Mouse (Mus musculus) erythroid progenitor cell, adult 5-6 weeks (primary cell): ENCODE results near the gene Ccl27a. TPM values are rescaled to one million over a fixed set of nuclear protein-coding genes. Genes with fewer than 3 reads are reported as not detected.

Experiments used
- ATAC-seq: replicated peaks from 2 replicates; pipeline ENCODE4 v1.8.0; 2016; ENCODE audit warnings: moderate number of reproducible peaks, mild to moderate bottlenecking, moderate TSS enrichment, inconsistent platforms; ENCODE audit not compliant: poor library complexity, low FRiP score, severe bottlenecking
- total RNA-seq, 2 experiments: library from RNA; stranded (forward) in 1 of 2; stranded (reverse) in 1 of 2; fragments of 150-400 nt in 1 of 2; fragments of 186-747, 209-891 nt in 1 of 2; gene quantifications; 2 replicates each; pipeline versions ENCODE4 v1.2.3 to v1.2.4; 2015 to 2017; ENCODE audit warnings: low replicate concordance in 2 of 2

Ccl27a gene
- total RNA-seq, 2 experiments from 2014 or later = not detected

DNA sequence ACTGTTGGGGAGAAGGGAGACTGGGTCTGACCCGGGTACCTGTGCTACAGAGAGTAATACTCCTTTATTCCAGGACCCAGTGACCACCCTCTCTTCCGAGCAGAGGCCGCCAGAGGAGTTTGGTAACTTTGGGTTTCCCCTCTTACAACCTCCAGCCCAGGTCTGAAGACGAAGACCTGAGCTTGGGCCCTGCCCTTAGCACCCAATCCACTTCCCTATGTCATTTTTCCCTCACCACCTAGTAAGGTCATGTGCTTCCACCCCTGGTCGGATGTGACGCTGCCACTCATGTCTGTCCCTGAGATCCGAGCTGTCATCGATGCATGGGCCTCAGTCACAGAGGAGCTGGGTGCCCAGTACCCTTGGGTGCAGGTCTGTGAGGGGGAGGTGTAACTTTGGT, 17.6 kb downstream of the Ccl27a start:
- no peak for ATAC-seq

DNA sequence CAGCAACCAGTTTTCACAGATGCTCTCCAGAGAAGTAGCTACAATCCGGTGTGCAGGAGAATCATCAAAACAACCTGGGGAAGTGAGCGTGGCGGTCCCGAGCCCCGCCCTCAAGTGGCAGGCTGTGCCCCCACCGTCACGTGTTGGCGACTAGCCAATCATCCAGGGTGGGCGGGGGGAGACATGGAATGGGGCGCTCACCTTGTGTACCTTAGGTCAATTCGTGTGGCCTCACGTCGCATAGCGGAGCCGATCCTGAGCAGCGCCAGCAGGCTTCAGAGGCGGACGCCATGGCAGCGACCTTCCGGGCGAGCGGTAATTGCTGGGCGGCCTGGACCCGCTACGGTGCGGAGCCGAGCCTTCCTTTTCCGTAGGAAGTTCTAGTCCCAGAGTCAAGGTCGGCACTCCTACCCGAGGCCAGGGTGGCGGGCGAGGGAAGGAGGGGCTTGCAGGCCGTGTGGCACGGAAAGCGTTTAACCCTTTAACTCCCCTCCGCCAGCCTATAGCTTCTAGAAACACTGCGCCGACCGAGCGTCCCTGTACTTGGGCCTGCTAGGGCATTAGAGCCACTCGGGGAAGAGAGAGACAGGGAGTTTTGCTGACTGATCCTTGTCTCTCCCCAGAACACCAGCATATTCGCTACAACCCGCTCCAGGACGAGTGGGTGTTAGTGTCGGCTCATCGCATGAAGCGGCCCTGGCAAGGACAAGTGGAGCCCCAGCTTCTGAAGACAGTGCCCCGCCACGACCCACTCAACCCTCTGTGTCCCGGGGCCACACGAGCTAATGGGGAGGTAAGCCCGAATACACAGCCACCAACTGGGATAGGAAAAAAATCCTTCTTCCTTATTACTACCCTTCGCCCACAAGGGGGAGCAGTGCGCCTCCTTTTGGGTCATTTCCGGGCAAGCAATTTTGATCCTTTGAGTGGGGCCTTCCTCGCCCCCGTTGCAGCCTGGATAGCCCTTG, 18.4 kb downstream of the Ccl27a start, which contains the start of gene Sigmar1:
TSS of gene Sigmar1 (minus strand) at position 820 of the 968 bp plus-strand sequence.
- peak; percentile 69 for ATAC-seq

DNA sequence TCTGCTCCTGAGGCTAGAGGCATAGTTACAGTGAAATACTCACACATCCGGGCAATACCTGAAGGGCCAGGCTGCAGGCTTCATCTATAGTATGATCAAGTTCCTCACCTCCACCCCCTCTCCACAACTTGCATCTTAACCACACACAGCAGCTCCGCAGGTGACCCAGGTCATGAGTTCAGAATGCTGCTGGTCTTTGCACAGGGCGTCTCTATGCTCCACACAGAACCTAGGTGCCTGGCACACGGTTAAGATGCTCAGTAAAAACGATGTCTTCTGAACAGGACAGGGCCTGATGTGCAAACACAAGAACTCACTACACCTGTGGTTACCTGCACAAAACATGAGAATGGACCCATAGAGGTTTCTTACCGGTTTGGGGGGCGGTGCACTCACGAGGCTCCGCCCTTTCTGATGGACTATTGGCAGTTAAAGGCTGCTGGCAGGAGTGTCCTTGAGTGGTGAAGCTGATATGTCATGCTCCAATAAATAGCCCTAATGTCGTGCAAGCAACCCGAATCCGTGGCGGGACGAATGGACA, 19.2 kb downstream of the Ccl27a start, which contains the start of gene Galt:
TSS of gene Galt (plus strand) at position 432 of the 541 bp plus-strand sequence.
- peak; percentile 74 for ATAC-seq

DNA sequence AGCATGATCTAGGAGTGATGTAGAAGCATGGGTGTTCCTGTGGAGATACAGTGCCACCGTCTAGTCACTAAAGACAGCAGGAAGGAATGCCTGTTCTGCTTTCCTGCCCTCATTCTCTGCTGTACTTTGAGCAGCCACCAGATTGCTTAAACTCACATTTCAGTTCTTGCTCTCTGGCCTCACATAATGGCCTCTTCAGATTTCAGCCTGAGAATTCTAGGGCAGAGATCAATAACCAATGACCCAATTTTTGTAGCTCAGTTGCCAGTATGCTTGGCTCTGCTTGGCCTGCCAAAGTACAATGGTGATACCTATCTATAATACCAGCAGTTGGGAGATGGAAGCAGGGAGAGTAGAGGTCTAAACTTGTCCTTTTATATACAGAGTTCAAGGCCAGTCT, 29.0 kb downstream of the Ccl27a start:
- ATAC-seq = no peak

DNA sequence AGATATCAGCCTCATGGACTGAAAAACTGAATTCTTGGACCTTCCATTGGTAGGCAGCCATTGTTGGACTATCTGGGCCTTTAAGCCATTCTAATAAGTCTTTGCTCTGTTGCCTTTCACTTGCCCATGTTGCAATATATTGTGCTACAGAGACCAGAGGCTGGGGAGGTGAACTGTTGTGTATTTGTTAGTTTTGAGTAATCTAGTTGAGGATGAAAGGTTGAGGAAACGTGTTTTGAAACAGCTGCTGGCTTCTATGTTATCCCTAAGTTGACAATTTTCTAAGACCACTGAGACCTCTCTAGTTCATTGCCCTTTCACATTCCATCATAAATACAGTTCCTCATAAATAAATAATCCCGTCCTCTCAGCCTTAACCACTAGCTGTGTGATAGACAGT, 29.9 kb downstream of the Ccl27a start:
- no peak for ATAC-seq

DNA sequence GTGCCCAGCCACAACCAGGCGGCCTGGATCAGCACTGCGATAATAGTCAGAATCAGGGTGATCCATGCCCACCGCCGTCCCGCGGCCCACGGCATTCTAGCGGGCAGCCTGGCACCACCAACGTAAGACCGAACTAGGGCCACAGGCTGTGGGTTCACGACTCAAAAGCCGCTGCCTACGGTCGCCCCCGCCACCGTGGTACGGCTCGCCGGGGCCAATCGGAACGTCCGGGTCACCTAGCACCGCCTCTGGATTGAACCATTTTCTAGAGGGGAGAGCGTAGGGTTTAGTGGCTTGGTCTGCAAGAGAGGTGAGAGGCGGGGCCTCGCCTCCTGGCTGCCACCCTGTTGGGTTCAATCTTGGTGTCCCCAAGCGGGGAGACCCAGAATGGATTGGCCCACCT, 32.9 kb downstream of the Ccl27a start:
- peak; percentile 93 for ATAC-seq

DNA sequence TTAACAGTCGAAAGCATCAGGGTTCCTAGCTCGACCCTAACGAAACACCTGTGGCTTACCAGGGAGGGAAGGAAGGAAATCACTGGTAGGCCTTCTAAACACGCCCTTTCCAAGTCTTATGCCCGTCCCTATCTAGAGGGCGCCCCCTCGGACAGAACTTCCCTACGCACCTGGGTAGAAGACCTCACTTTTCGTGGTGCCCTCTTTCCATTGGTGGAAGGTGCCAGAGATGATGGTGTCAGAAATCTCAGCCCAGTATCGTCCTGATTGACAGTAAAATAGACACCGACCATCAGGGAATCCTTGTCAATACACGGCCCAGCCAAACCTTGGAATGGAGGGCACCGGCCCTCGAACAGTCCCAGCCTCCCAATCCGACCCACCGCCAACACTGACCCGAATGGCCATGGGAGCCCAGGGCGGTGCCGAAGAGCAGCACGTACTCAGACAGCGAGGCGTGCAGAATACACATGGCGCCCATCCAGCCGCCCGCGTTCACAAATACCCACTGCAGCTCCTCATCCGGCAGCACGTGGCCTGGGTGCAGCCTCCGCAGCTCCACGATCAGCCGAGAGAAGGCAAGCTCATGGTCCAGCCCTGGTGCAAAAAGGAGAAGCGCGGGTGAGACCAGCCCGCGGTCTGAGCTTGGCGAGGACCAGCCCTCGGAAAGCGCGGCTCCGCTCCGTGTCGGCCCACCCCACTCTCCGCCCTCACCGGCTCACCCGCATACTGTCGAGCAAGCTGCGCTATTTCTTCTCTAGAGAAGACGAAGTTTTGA, 33.5 kb downstream of the Ccl27a start:
- ATAC-seq = peak; percentile 72

DNA sequence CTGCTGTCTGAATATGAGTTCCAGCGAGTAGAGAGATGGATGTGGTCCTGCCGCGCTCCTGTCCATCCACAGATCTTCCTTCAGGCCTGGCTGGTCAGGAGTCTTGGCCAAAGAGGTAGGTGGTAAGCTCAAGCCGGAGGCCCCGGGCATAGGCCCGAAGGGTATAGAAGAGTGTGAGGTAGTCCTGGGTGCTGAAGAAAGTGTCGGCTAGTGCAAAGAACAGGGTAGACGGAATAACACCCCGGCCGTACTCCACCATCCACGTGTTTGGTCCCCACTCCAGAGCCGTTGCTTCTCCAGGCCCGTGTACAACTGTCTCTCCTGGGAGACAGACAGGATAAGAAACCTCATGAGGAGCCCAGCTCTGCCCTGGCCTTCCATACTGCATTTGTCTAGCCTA, 34.8 kb downstream of the Ccl27a start:
- no peak for ATAC-seq

DNA sequence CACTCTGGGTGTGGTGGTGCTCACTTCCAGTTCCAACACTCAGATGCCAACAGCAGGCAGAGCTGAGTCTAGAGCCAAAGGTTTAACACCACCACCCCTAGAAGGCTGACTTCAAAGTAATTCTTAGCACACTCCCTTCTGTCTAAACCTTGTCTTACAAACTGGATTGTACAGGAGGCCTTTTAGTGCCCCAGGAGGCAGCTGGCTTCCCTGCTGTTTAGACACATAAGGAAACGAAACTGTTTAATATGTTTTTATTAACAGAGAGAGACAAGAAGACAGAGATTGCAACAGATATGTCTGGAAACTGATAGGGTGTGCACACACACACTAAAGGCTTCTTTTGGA, 35.8 kb downstream of the Ccl27a start:
- ATAC-seq = no peak

DNA sequence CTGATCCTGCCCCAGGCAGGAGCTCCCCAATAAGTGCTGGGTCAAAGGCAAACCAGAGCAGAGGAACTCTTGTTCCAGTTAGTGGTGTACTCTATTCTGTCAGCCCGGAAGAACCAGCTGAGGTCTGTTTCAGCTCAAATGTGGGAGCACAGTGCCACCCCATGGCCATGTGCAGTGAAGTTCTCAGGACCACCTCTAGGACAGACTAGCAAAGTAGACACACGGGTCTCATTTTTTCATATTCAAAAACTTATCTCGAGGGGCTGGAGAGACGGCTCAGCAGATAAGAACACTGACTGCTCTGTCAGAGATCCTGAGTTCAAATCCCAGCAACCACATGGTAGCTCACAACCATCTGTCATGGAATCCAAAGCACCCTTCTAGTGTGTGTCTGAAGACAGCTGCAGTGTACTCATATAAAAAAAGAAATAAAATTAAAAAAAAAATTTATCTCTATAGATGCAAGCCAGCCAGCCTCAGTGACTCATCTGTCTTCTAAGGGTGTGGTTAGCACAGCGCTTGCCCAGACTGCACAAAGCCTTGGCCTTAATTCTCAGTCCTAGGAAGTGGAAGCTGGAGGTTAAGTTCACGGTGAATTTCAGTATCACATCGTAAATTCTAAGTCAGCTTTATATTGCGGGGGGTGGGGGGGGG, 36.3 kb downstream of the Ccl27a start:
- ATAC-seq = no peak

DNA sequence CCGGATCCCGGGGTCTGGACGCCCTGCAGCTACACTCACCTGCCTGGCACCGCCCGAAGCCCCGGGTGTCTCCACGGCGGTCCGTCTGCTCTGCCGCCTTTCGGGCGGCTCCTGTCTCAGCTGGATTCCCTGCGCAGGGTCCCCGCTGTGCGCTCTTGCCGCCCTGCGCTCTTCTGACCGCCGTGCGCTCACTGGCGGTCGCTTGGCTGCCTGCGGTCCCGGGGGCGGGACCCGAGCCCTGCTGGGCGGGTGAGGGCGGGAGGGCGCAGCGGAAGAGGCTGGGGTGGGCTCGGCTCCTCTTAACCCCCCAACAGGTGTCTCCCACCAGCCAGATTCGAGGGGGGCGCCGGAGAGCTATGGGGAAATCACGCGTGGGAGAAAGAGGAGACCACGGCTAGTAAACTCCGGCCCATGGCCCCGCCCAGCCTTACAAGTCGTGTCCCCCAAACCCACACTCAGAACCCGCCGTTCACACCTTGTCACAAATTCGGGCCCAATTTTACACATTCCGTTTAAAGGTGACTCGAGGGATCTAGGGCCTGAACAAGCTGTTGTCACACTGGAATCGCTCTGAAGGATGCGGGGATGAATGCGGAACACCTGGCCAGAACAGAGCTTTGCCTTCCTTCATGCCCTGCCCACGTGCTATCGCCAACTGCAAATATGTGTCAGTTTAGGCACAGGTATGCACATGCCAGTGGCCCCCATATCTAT, 42.8 kb downstream of the Ccl27a start, which contains the start of gene Arid3c:
TSS of gene Arid3c (minus strand) at position 91 of the 714 bp plus-strand sequence.
- ATAC-seq = no peak

DNA sequence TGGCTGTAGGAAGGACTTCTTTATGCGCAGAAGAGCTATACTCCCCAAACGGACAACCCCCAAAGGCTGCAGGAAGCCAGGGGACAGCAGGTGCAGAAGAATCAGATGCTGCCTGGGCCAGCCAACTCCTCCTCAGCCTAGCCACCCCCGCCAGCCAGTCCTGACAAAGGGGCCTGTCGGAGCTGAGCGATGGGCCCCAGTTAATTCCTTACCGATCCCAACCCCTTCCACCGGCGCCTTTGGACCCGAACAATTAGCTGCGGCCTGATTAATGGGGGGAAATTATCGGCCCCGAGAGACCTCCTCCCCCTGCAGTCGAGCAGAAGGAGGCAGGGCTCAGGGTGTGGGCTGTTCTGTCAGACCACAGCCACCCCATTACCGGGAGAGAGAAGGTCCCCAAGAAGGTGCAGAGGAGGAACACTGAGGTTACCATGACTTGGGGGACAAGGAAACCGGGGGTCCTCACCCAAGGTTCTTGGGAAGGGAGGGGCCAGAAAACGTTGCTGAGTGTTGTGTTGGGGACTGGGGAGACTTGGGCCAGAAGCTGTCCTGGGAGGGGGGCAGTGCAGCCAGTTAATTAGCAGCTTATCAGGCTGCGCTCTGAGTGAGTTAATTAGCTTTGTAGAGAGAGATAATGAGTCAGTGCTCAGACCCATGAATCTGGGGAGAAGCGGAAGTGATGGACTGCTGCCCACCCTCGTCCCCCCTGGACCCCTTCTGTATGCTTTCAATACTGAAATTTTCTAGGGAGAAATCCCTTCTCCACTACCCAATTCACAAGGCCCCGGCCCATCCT, 47.0 kb downstream of the Ccl27a start:
- ATAC-seq = no peak

DNA sequence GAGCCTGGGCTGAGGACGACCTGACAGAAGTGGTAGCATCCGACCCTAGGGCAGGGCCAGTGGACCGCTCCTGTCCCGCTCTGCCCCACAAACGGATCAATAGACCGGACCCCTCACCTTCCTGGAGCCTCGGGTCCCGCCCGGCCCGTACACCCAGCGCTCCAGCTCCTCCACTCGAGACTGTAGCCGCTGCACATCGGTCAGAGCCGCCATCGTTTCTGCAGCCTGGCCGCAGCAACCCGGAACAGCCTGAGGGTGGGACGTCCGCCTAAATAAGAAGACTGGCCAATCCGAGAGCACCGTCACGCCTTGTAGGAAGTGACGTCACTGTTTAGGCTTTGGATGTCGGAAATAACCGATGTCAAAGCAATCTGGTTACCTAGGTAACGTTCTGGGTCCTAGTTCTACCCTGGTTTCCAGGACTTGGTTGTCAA, 51.1 kb downstream of the Ccl27a start, which contains the start of gene Dctn3:
TSS of gene Dctn3 (minus strand) at position 253 of the 434 bp plus-strand sequence.
- ATAC-seq = peak; percentile 99

Other genes with a start within 250 kb of the Ccl27a start
- gene Fam219a, start 204.7 kb downstream of the Ccl27a start, total RNA-seq (2015; ENCODE audit: low replicate concordance) = 1.1 TPM in 1 of 2 replicates, not detected in the other
- 0.39 and 0.45 TPM in 2 replicates for gene Fam219a, start 204.7 kb downstream of the Ccl27a start, total RNA-seq (2017; ENCODE audit: low replicate concordance)
- not detected in 2 replicates for gene Dnaic1, start 204.5 kb downstream of the Ccl27a start, total RNA-seq (2015; ENCODE audit: low replicate concordance)
- gene Dnaic1, start 204.5 kb downstream of the Ccl27a start, total RNA-seq (2017; ENCODE audit: low replicate concordance) = not detected in 2 replicates
- not detected in 2 replicates for gene Enho, start 133.9 kb downstream of the Ccl27a start, total RNA-seq (2015; ENCODE audit: low replicate concordance)
- not detected in 2 replicates for gene Enho, start 133.9 kb downstream of the Ccl27a start, total RNA-seq (2017; ENCODE audit: low replicate concordance)
- not detected in 2 replicates for gene Cntfr, start 77.2 kb downstream of the Ccl27a start, total RNA-seq (2015; ENCODE audit: low replicate concordance)
- gene Cntfr, start 77.2 kb downstream of the Ccl27a start, total RNA-seq (2017; ENCODE audit: low replicate concordance) = not detected in 2 replicates
- 6.5 and 28.5 TPM in 2 replicates for gene Il11ra1, start 74.3 kb downstream of the Ccl27a start, total RNA-seq (2015; ENCODE audit: low replicate concordance)
- 7.2 TPM in 1 of 2 replicates, not detected in the other for gene Il11ra1, start 74.3 kb downstream of the Ccl27a start, total RNA-seq (2017; ENCODE audit: low replicate concordance)
- gene Rpp25l, start 60.7 kb downstream of the Ccl27a start, total RNA-seq (2015; ENCODE audit: low replicate concordance) = 2.9 and 9.7 TPM in 2 replicates
- 5.0 and 22.6 TPM in 2 replicates for gene Rpp25l, start 60.7 kb downstream of the Ccl27a start, total RNA-seq (2017; ENCODE audit: low replicate concordance)
- 16.8 and 51.2 TPM in 2 replicates for gene Dctn3, start 51.1 kb downstream of the Ccl27a start, total RNA-seq (2015; ENCODE audit: low replicate concordance)
- gene Dctn3, start 51.1 kb downstream of the Ccl27a start, total RNA-seq (2017; ENCODE audit: low replicate concordance) = 18.4 and 33.0 TPM in 2 replicates
- gene Arid3c, start 43.1 kb downstream of the Ccl27a start, total RNA-seq (2015; ENCODE audit: low replicate concordance) = not detected in 2 replicates
- not detected in 2 replicates for gene Arid3c, start 43.1 kb downstream of the Ccl27a start, total RNA-seq (2017; ENCODE audit: low replicate concordance)
- gene Galt, start 19.0 kb downstream of the Ccl27a start, total RNA-seq (2015; ENCODE audit: low replicate concordance) = 18.9 TPM in 1 of 2 replicates, not detected in the other
- 1.3 and 3.9 TPM in 2 replicates for gene Galt, start 19.0 kb downstream of the Ccl27a start, total RNA-seq (2017; ENCODE audit: low replicate concordance)
- gene Sigmar1, start 18.1 kb downstream of the Ccl27a start, total RNA-seq (2015; ENCODE audit: low replicate concordance) = 3.8 and 14.4 TPM in 2 replicates
- 4.2 and 7.3 TPM in 2 replicates for gene Sigmar1, start 18.1 kb downstream of the Ccl27a start, total RNA-seq (2017; ENCODE audit: low replicate concordance)
- gene Gm21541, start 129.4 kb upstream of the Ccl27a start, total RNA-seq (2015; ENCODE audit: low replicate concordance) = not detected in 2 replicates
- gene Gm21541, start 129.4 kb upstream of the Ccl27a start, total RNA-seq (2017; ENCODE audit: low replicate concordance) = not detected in 2 replicates
- not detected in 2 replicates for gene Gm20878, start 167.3 kb upstream of the Ccl27a start, total RNA-seq (2015; ENCODE audit: low replicate concordance)
- gene Gm20878, start 167.3 kb upstream of the Ccl27a start, total RNA-seq (2017; ENCODE audit: low replicate concordance) = 0.77 TPM in 1 of 2 replicates, not detected in the other
- 0.72 TPM in 1 of 2 replicates, not detected in the other for gene Fam205a4, start 191.8 kb upstream of the Ccl27a start, total RNA-seq (2015; ENCODE audit: low replicate concordance)
- not detected in 2 replicates for gene Fam205a4, start 191.8 kb upstream of the Ccl27a start, total RNA-seq (2017; ENCODE audit: low replicate concordance)